Mouse (Mus musculus): ENCODE measurements around the gene Olfr1461. TPM values are rescaled to one million over a fixed set of nuclear protein-coding genes. Genes with fewer than 3 reads are reported as not detected.

The Olfr1461 gene
- not detected in 2 replicates for polyA plus RNA-seq (2015; fragmentation: Nextera tagmentation; extraction: Ambion mirVana)

DNA sequence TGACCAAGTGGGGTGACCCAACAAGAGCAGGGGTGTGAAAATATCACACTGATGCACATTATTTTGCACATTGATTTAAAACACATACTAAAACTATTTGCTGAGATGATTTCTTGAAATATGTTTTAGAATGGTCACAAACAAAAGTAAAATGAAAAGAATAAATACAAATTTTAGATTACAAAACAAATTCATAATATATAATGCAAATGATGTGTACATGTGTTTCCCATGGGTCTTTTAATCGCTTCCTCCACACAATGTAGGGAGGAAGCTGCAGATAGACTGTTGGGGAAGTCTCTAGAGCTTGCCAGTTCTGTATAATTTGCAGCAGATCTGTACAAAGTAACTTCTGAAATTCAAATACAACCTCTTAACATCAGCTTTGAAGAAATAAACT, at the start of gene Olfr1461:
Gene Olfr1461 (plus strand): TSS at position 301 of the 400 bp plus-strand sequence.
- Histone ChIP-seq H3K4me1 (replicated peaks) (no peaks in the 10 kb centered on the region), H3K36me3 (no peaks in the 10 kb centered on the region), H3K4me2 (no peak within 1 kb of the TSS), H3K9ac (no peak within 1 kb of the TSS), H3K27me3 (no peaks in the 10 kb centered on the region), H3K9me3 (peaks cover 5% of the 10 kb centered on the region), H3K27ac (no peak within 1 kb of the TSS), H3K4me3 (no peak within 1 kb of the TSS)
- 60% methylated on average over 1 of the region's 1 CpGs for WGBS
- ATAC-seq (ENCODE audit: low FRiP score), result no peak

DNA sequence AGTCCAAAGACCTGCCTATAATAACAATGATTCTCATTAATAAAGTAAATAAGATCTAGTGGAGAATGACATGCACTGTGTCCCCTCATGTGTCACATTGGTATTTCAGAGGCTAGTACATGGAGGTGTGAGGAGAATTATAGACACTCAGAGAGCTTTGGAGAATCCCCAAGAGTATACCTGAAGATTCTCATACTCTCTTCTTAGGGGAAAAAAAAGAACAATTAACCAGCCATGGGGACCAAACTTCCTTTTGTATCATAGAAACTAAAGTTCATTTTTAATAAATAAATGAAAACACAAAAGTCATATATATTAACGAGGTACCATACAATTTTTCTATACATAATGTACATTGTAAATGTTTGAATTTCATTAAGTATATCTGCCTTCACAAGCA, 13.4 kb upstream of the Olfr1461 start, which contains the start of gene Olfr1459:
Gene Olfr1459 (minus strand): TSS at position 101 of the 400 bp plus-strand sequence.
- Histone ChIP-seq H3K4me2 (no peak within 1 kb of the TSS), H3K4me3 (no peak within 1 kb of the TSS), H3K27ac (no peak within 1 kb of the TSS), H3K27me3 (no peaks in the 10 kb centered on the region), H3K36me3 (no peaks in the 10 kb centered on the region), H3K9me3 (peaks cover 14% of the 10 kb centered on the region; the same call in 1 of the 2 replicates), H3K4me1 (replicated peaks) (no peaks in the 10 kb centered on the region), H3K9ac (no peak within 1 kb of the TSS)
- 75% methylated on average over 1 of the region's 1 CpGs for WGBS
- no peak for ATAC-seq (ENCODE audit: low FRiP score)

DNA sequence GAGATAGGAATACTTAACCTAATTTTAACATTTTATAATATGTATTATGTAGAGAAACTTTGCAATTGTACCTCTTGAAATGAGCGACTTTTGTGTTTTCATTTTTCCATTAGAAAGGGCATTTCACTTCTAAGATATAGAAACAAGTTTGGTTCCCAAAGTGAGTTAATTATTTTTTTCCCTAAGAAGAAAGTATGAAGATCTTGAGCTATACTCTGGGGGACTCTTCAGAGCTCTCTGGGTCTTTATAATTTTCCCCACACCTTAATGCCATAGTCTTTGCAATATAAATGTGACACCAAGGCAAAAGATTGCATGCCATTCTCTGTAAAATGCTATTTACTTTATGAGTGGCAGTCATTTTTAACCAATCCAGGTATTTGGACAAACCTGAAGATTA, 22.6 kb downstream of the Olfr1461 start, which contains the start of gene Olfr1462:
Gene Olfr1462 (plus strand): TSS at position 301 of the 400 bp plus-strand sequence.
- Histone ChIP-seq H3K27me3 (no peaks in the 10 kb centered on the region), H3K36me3 (no peaks in the 10 kb centered on the region), H3K4me2 (no peak within 1 kb of the TSS), H3K9me3 (peaks cover 11% of the 10 kb centered on the region), H3K9ac (no peak within 1 kb of the TSS), H3K27ac (no peak within 1 kb of the TSS), H3K4me1 (replicated peaks) (no peaks in the 10 kb centered on the region), H3K4me3 (no peak within 1 kb of the TSS)
- no peak for ATAC-seq (ENCODE audit: low FRiP score)
- WGBS, result 86% methylated on average over 1 of the region's 1 CpGs

Other genes starting within 250 kb of the Olfr1461 start
- gene Olfr1448, start 238.6 kb upstream of the Olfr1461 start, polyA plus RNA-seq (2015; fragmentation: Nextera tagmentation; extraction: Ambion mirVana), result not detected in 2 replicates
- not detected in 2 replicates for gene Olfr1449, start 232.2 kb upstream of the Olfr1461 start, polyA plus RNA-seq (2015; fragmentation: Nextera tagmentation; extraction: Ambion mirVana)
- not detected in 2 replicates for gene Olfr1450, start 212.7 kb upstream of the Olfr1461 start, polyA plus RNA-seq (2015; fragmentation: Nextera tagmentation; extraction: Ambion mirVana)
- not detected in 2 replicates for gene Olfr1451, start 168.0 kb upstream of the Olfr1461 start, polyA plus RNA-seq (2015; fragmentation: Nextera tagmentation; extraction: Ambion mirVana)
- gene Olfr1453, start 134.7 kb upstream of the Olfr1461 start, polyA plus RNA-seq (2015; fragmentation: Nextera tagmentation; extraction: Ambion mirVana), result not detected in 2 replicates
- gene Olfr1454, start 102.4 kb upstream of the Olfr1461 start, polyA plus RNA-seq (2015; fragmentation: Nextera tagmentation; extraction: Ambion mirVana), result not detected in 2 replicates
- not detected in 2 replicates for gene Olfr1457, start 65.1 kb upstream of the Olfr1461 start, polyA plus RNA-seq (2015; fragmentation: Nextera tagmentation; extraction: Ambion mirVana)
- gene Olfr1458, start 56.2 kb upstream of the Olfr1461 start, polyA plus RNA-seq (2015; fragmentation: Nextera tagmentation; extraction: Ambion mirVana), result not detected in 2 replicates
- not detected in 2 replicates for gene Olfr1459, start 13.5 kb upstream of the Olfr1461 start, polyA plus RNA-seq (2015; fragmentation: Nextera tagmentation; extraction: Ambion mirVana)
- gene Olfr1462, start 22.7 kb downstream of the Olfr1461 start, polyA plus RNA-seq (2015; fragmentation: Nextera tagmentation; extraction: Ambion mirVana), result not detected in 2 replicates
- not detected in 2 replicates for gene Olfr1463, start 68.3 kb downstream of the Olfr1461 start, polyA plus RNA-seq (2015; fragmentation: Nextera tagmentation; extraction: Ambion mirVana)
- gene Olfr1465, start 152.5 kb downstream of the Olfr1461 start, polyA plus RNA-seq (2015; fragmentation: Nextera tagmentation; extraction: Ambion mirVana), result not detected in 2 replicates
- not detected in 2 replicates for gene Olfr1466, start 175.9 kb downstream of the Olfr1461 start, polyA plus RNA-seq (2015; fragmentation: Nextera tagmentation; extraction: Ambion mirVana)
- gene Olfr1467, start 199.2 kb downstream of the Olfr1461 start, polyA plus RNA-seq (2015; fragmentation: Nextera tagmentation; extraction: Ambion mirVana), result not detected in 2 replicates
- not detected in 2 replicates for gene Olfr1469, start 244.8 kb downstream of the Olfr1461 start, polyA plus RNA-seq (2015; fragmentation: Nextera tagmentation; extraction: Ambion mirVana)

Data from hindbrain, embryonic 13.5 days (tissue).